Mouse (Mus musculus) midbrain, embryonic 10.5 days (tissue): Measurements from ENCODE around the gene Zpr1. TPM values are rescaled to one million over a fixed set of nuclear protein-coding genes. Genes with fewer than 3 reads are reported as not detected.

Experiments used
- DNase-seq: peaks from one replicate; pipeline ENCODE4 v3.0.0-alpha.2; 2017; ENCODE audit warnings: low spot score
- H3K27ac ChIP-seq: fragments of 300-500 bp; sonication (generic); replicated peaks from 2 replicates; pipeline ENCODE4 v1.5.1; 2016; ENCODE audit warnings: mild to moderate bottlenecking
- H3K27me3 ChIP-seq: fragments of 300-500 bp; sonication (generic); 2 replicates; pipeline ENCODE4 v1.6.1; 2016; ENCODE audit warnings: low read depth, mild to moderate bottlenecking; ENCODE audit not compliant: poor library complexity, severe bottlenecking
- H3K36me3 ChIP-seq: fragments of 300-500 bp; sonication (generic); 2 replicates; pipeline ENCODE4 v1.6.1; 2016; ENCODE audit warnings: mild to moderate bottlenecking, moderate library complexity
- H3K4me1 ChIP-seq: fragments of 300-500 bp; sonication (generic); 2 replicates; pipeline ENCODE4 v1.6.1; 2016
- H3K4me3 ChIP-seq: fragments of 300-500 bp; sonication (generic); 2 replicates; pipeline ENCODE4 v1.5.1; 2016; ENCODE audit warnings: mild to moderate bottlenecking, moderate library complexity
- H3K9me3 ChIP-seq: fragments of 300-500 bp; sonication (generic); replicated peaks from 2 replicates; pipeline ENCODE4 v1.6.1; 2016; ENCODE audit warnings: mild to moderate bottlenecking
- WGBS: fragments of 180-500 bp; shearing (Covaris S2); methylation state at CpG from one replicate; pipeline ENCODE4 v1.1.7; 2016; 5-methylcytosine and 5-hydroxymethylcytosine counted together
- polyA plus RNA-seq: library from polyadenylated mRNA; unstranded; fragments of >200 nt; fragmentation: Nextera tagmentation; extraction: Ambion mirVana; gene quantifications from 2 replicates; pipeline ENCODE4 v1.2.1, GENCODE M21; 2016

The Zpr1 gene
- polyA plus RNA-seq, result 62.6 and 69.2 TPM in 2 replicates

GRCm38 (mm10) chr9:46272677-46273454 lies at the start of gene Zpr1:
Zpr1 (plus strand) TSS chr9:46273064.
- H3K4me3 ChIP-seq, result peak within 1 kb of the TSS; percentile 82
- H3K4me1 ChIP-seq, result peaks cover 18% of the 10 kb centered on the region
- peak; percentile 92 for DNase-seq
- H3K9me3 ChIP-seq, result no peaks in the 10 kb centered on the region
- H3K36me3 ChIP-seq, result peaks cover 36% of the 10 kb centered on the region
- 6% methylated on average over 45 of the region's 45 CpGs for WGBS
- peak within 1 kb of the TSS; percentile 82 for H3K27ac ChIP-seq
- H3K27me3 ChIP-seq, result peaks cover 39% of the 10 kb centered on the region

DNA sequence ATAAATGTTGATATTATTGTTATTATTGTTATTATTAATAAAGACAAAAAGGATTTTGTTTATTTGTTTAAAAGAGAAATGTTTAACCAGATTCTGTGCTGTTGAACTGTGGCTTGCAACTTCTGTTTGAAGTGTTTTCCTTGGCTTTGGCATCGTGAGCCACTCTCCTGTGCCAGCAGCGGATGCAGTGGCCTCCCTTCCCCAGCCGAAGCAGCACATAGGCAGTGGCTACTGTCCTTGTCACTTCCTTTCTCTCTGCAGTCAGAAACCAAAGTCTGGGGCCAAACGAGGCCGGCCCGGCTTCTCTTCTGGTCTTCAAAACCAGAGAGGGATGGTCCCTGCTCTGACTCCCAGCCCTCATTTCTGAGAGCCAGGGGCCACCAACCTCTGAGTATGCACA lies 49.8 kb upstream of the Zpr1 start:
- Histone ChIP-seq H3K9me3 (no peaks in the 10 kb centered on the region), H3K4me3 (no peak overlapping the region), H3K4me1 (no peaks in the 10 kb centered on the region), H3K36me3 (peaks cover 55% of the 10 kb centered on the region), H3K27me3 (no peaks in the 10 kb centered on the region), H3K27ac (no peak overlapping the region)
- DNase-seq, result no peak
- 92% methylated on average over 6 of the region's 6 CpGs for WGBS

DNA sequence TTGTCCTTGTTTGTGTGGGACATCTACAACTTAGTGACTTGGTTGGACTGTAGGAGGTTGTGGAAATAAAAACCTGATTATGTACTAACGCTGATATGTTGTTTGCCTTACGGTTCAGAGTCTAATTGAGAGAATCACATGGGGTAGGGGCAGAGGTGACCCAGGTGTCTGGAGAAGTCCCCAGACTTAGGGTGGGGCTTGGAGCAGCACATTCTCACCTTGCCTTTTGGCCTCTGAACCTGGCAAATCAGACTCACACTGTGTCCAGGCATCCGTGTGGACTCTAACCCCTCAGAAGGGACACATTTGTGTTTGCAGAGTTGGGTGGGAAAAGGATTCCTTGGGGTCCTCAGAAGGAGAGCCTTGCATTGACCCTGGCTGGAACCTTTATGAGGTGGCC lies 48.8 kb upstream of the Zpr1 start:
- DNase-seq, result no peak
- H3K27ac ChIP-seq, result no peak overlapping the region
- H3K4me3 ChIP-seq, result no peak overlapping the region
- 0 out of 2 replicates have a peak, but pooled peaks cover 5% of the 10 kb centered on the region for H3K27me3 ChIP-seq
- WGBS, result 91% methylated on average over 3 of the region's 3 CpGs
- H3K36me3 ChIP-seq, result peaks cover 51% of the 10 kb centered on the region
- H3K4me1 ChIP-seq, result no peaks in the 10 kb centered on the region
- H3K9me3 ChIP-seq, result no peaks in the 10 kb centered on the region

GRCm38 (mm10) chr9:46224945-46225660 lies 47.8 kb upstream of the Zpr1 start:
- H3K4me1 ChIP-seq, result peaks cover 7% of the 10 kb centered on the region
- no peak for DNase-seq
- H3K4me3 ChIP-seq, result no peak overlapping the region
- H3K27me3 ChIP-seq, result 0 out of 2 replicates have a peak, but pooled peaks cover 7% of the 10 kb centered on the region
- peaks cover 41% of the 10 kb centered on the region for H3K36me3 ChIP-seq
- no peaks in the 10 kb centered on the region for H3K9me3 ChIP-seq
- H3K27ac ChIP-seq, result no peak overlapping the region
- 66% methylated on average over 5 of the region's 5 CpGs for WGBS

- H3K27me3 ChIP-seq, result peaks cover 27% of the 10 kb centered on the region
- H3K27ac ChIP-seq, result no peak overlapping the region
- DNase-seq, result no peak
- WGBS, result 86% methylated on average over 3 of the region's 3 CpGs
- H3K4me3 ChIP-seq, result no peak overlapping the region
- H3K4me1 ChIP-seq, result peaks cover 15% of the 10 kb centered on the region
- peaks cover 20% of the 10 kb centered on the region for H3K36me3 ChIP-seq
- no peaks in the 10 kb centered on the region for H3K9me3 ChIP-seq
Measured at GRCm38 (mm10) chr9:46227064-46227614, 45.7 kb upstream of the Zpr1 start.

DNA sequence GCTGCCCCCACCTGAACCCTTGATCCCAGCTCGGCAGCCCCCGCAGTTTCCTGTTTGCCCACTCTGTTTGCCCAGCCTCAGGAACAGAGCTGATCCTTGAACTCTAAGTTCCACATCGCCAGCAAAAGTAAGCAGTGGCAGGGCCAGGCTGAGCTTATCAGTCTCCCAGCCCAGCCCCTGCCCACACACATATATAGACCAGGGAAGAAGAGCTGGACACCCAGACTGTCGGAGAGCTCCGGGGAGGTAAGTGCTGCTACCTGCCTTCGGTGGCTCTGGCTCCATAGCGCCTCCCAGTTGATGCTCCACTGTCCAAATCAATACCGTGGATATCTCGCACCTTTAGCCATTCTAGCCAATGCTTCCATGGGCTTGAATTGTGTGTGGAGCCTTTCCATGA lies 44.4 kb upstream of the Zpr1 start, which contains the start of gene Apoa1:
Apoa1 (plus strand) TSS at position 90 of the 400 bp plus-strand sequence.
- Histone ChIP-seq H3K4me1 (peaks cover 15% of the 10 kb centered on the region), H3K4me3 (no peak within 1 kb of the TSS), H3K27ac (no peak within 1 kb of the TSS), H3K9me3 (no peaks in the 10 kb centered on the region), H3K36me3 (peaks cover 7% of the 10 kb centered on the region; the same call in 1 of the 2 replicates), H3K27me3 (peaks cover 32% of the 10 kb centered on the region)
- no peak for DNase-seq
- 65% methylated on average over 9 of the region's 9 CpGs for WGBS

DNA sequence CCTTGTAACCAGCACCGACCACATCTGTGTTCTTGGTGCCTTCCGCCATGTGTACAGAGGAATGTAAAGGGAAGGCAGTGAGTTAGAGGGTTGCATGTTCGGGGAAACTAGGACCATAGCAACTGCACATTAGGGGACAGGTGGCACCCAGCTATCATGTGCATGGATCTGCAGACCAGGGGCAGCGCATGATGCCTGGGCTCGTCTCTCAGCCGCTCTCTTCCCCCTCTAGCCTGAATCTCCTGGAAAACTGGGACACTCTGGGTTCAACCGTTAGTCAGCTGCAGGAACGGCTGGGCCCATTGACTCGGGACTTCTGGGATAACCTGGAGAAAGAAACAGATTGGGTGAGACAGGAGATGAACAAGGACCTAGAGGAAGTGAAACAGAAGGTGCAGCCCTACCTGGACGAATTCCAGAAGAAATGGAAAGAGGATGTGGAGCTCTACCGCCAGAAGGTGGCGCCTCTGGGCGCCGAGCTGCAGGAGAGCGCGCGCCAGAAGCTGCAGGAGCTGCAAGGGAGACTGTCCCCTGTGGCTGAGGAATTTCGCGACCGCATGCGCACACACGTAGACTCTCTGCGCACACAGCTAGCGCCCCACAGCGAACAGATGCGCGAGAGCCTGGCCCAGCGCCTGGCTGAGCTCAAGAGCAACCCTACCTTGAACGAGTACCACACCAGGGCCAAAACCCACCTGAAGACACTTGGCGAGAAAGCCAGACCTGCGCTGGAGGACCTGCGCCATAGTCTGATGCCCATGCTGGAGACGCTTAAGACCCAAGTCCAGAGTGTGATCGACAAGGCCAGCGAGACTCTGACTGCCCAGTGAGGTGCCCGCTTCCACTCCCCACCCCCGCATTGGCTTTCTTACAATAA lies 43.1 kb upstream of the Zpr1 start:
- Histone ChIP-seq H3K27me3 (peaks cover 32% of the 10 kb centered on the region), H3K27ac (peak overlapping the region; percentile 83)
- 16% methylated on average over 37 of the region's 37 CpGs for WGBS

GRCm38 (mm10) chr9:46230450-46230975 lies 42.4 kb upstream of the Zpr1 start:
- Histone ChIP-seq H3K36me3 (no peaks in the 10 kb centered on the region), H3K4me3 (peak overlapping the region; percentile 63), H3K27ac (peak overlapping the region; percentile 83), H3K9me3 (no peaks in the 10 kb centered on the region), H3K4me1 (peaks cover 22% of the 10 kb centered on the region), H3K27me3 (peaks cover 32% of the 10 kb centered on the region)
- 24% methylated on average over 13 of the region's 13 CpGs for WGBS
- peak; percentile 43 for DNase-seq

More for the DNA sequence above, 43.1 kb upstream of the Zpr1 start:
- H3K4me3 ChIP-seq, result peak overlapping the region; percentile 63
- DNase-seq, result peak; percentile 84
- no peaks in the 10 kb centered on the region for H3K9me3 ChIP-seq
- no peaks in the 10 kb centered on the region for H3K36me3 ChIP-seq
- H3K4me1 ChIP-seq, result peaks cover 15% of the 10 kb centered on the region

- Histone ChIP-seq H3K27me3 (peaks cover 25% of the 10 kb centered on the region), H3K4me3 (no peak overlapping the region), H3K36me3 (no peaks in the 10 kb centered on the region), H3K9me3 (no peaks in the 10 kb centered on the region), H3K27ac (no peak overlapping the region), H3K4me1 (peaks cover 17% of the 10 kb centered on the region)
- no peak for DNase-seq
- WGBS, result 89% methylated on average over 6 of the region's 6 CpGs
Measured at GRCm38 (mm10) chr9:46235196-46235595, 37.7 kb upstream of the Zpr1 start.

- H3K4me1 ChIP-seq, result peaks cover 15% of the 10 kb centered on the region
- H3K27ac ChIP-seq, result no peak within 1 kb of the TSS
- no peak within 1 kb of the TSS for H3K4me3 ChIP-seq
- H3K9me3 ChIP-seq, result no peaks in the 10 kb centered on the region
- H3K36me3 ChIP-seq, result no peaks in the 10 kb centered on the region
- H3K27me3 ChIP-seq, result peaks cover 23% of the 10 kb centered on the region
- DNase-seq, result no peak
Measured at GRCm38 (mm10) chr9:46235596-46235648, 37.4 kb upstream of the Zpr1 start, which contains the start of gene Apoc3. Apoc3 (minus strand) TSS chr9:46235636.

DNA sequence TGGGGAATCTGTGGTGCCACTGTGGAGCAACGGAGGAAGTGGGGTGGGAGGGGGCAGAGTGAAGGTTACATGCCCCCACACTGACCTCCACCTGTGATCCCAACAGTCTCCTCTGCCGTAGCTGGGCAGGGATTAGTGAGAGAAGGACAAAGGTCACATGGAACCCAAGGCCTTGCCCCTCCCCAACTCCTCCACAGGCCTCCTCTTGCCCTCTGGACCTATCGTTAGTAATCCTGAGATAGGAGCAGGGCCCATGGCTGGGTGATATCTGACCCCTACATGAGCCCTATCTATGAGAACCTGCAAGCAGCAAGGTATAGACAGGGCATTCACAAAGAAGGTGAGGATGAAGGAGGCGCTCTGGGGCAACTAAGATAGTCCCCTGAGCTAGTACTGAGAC lies 37.2 kb upstream of the Zpr1 start:
- Histone ChIP-seq H3K27ac (no peak overlapping the region), H3K4me1 (peaks cover 13% of the 10 kb centered on the region), H3K9me3 (no peaks in the 10 kb centered on the region), H3K36me3 (no peaks in the 10 kb centered on the region), H3K4me3 (no peak overlapping the region), H3K27me3 (peaks cover 20% of the 10 kb centered on the region)
- 49% methylated on average over 4 of the region's 4 CpGs for WGBS
- no peak for DNase-seq

DNA sequence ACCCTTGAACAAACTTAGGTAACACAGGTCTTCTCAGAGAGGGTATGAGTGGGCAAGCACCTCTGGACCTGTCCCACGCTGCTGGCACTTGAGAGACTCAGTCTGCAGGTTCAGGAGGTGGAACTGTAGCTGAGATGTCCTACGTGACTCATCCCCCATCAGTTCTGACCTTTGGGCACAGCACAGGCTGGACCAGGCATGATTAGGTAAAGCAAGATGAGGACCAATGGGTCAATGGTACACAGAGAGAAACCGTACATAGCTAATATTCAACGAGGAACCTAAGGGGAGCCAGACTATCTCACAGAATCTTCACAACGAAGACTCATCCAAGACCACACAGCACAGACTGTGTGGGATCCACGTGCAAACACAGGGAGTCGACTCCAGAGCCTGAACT lies 34.0 kb upstream of the Zpr1 start:
- Histone ChIP-seq H3K27me3 (0 out of 2 replicates have a peak, but pooled peaks cover 9% of the 10 kb centered on the region), H3K9me3 (no peaks in the 10 kb centered on the region), H3K27ac (no peak overlapping the region), H3K4me3 (no peak overlapping the region), H3K36me3 (no peaks in the 10 kb centered on the region), H3K4me1 (peaks cover 13% of the 10 kb centered on the region)
- no peak for DNase-seq
- WGBS, result 87% methylated on average over 7 of the region's 7 CpGs
